11 mouse cellular contexts compared by ENCODE assay signal in the genomic region with DNA sequence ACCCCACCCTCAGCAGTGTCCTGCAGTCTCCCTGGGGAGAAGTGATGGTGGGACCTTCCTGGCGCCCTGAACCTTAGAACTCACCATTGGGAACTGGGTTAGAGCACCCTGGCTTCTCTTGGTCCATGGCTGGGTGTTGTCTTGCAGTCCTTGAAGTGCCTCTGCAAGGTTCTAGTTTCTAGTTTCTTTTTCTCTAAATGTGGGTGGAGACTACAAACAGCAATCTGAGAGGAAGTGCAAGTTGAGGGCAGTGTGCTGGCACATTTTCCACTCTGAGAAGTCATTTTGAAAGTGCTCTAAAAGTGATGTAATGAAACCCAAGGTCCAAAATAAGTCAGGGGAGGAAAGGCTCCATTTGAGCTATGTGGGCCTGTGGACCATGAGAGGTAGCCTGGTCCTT. TPM values are rescaled to one million over a fixed set of nuclear protein-coding genes. Genes with fewer than 3 reads are reported as not detected.
DNase-seq lines count a peak whose midpoint lies in the region; ATAC-seq and TF ChIP-seq lines count a peak whose summit lies in the region.
"Not testable (repeated sequence)": the region's sequence is repeated elsewhere in the genome, so short reads cannot be mapped to it uniquely, and the experiment has no call there.
"Had no signal": no experiment of that assay in that cellular context is flagged by ENCODE, and none has a peak within 500 bp of the region (broad histone marks: within the 10 kb centered on the region; RNA-seq: fewer than 3 reads in every experiment).

Gene Phf11b, minus strand, starts transcription at position 163 of the 400 bp plus-strand sequence.

- H3K36me3 ChIP-seq in lung, postnatal 0 days (ENCODE audit: insufficient read depth, low read length), result not testable (repeated sequence)

- H3K4me1 ChIP-seq in bone marrow, adult 2 months (ENCODE audit: control insufficient read depth, insufficient read depth, low read length); lung, postnatal 0 days (ENCODE audit: insufficient read depth, low read depth, low read length): not testable (repeated sequence)

- peak within 1 kb of the TSS; percentile 74 for H3K27ac ChIP-seq in bone marrow, adult 2 months (ENCODE audit: control insufficient read depth, insufficient read depth, low read depth, low read length, poor library complexity)
- not testable (repeated sequence) for H3K27ac ChIP-seq in lung, postnatal 0 days (ENCODE audit: low read length)

- not testable (repeated sequence) for H3K9me3 ChIP-seq in lung, postnatal 0 days (ENCODE audit: low read length)

- H3K4me2 ChIP-seq in lung, postnatal 0 days (replicated peaks; ENCODE audit: low read depth, low read length), result not testable (repeated sequence)

- TF ChIP-seq CTCF in bone marrow, adult 2 months (IDR thresholded peaks at IDR 0.05; ENCODE audit: control insufficient read depth, insufficient read depth, low read length); lung, postnatal 0 days (IDR thresholded peaks at IDR 0.05): not testable (repeated sequence)

- peak; percentile 98 for ATAC-seq in CD4-positive, CD25-positive, alpha-beta regulatory T cell, adult 4 months
- ATAC-seq in lung, postnatal 0 days, result not testable (repeated sequence)
- peak; percentile 92 for ATAC-seq in monocyte, adult 5-6 weeks (replicated peaks; ENCODE audit: insufficient number of reproducible peaks, low FRiP score, low TSS enrichment, poor library complexity, severe bottlenecking)

- TF ChIP-seq POLR2A in bone marrow, adult 2 months (IDR thresholded peaks at IDR 0.05; ENCODE audit: borderline replicate concordance, control insufficient read depth, low read depth, low read length), result not testable (repeated sequence)

- 59% methylated on average over 1 of the region's 1 CpGs for WGBS in bone marrow, adult 2 months
- WGBS in lung, postnatal 0 days, result 65% methylated on average over 1 of the region's 1 CpGs

- H3K4me3 ChIP-seq in bone marrow, adult 2 months (replicated peaks; ENCODE audit: control insufficient read depth, low read depth, low read length), result peak within 1 kb of the TSS; percentile 47
- H3K4me3 ChIP-seq in lung, postnatal 0 days (ENCODE audit: low read depth, low read length), result not testable (repeated sequence)

- not testable (repeated sequence) for TF ChIP-seq EP300 in lung, postnatal 0 days (IDR thresholded peaks at IDR 0.05)

- peak; percentile 26 to 55 for DNase-seq in heart, adult 9 months (ENCODE audit: low spot score in 2 of 2)
- peak; percentile 2 for DNase-seq in kidney, postnatal 14 days
- DNase-seq in lung, postnatal 0 days (ENCODE audit: low spot score), result peak; percentile 11
- peak; percentile 73 to 79 for DNase-seq in spleen, postnatal 36 days (ENCODE audit: low spot score in 2 of 2)

- H3K9ac ChIP-seq in lung, postnatal 0 days (replicated peaks; ENCODE audit: low read depth), result not testable (repeated sequence)

- not testable (repeated sequence) for H3K27me3 ChIP-seq in lung, postnatal 0 days (replicated peaks; ENCODE audit: insufficient read depth, low read length)

RNA-seq across cellular contexts. Expression of gene Phf11b, which starts in this region (rescaled TPM):
- 100 to 1,000 TPM; 215 TPM for polyA plus RNA-seq in CD4-positive, CD25-positive, alpha-beta regulatory T cell, adult 4 months (2017; shearing (Covaris generic))
- 3.3 and 10.0 TPM in 2 replicates for polyA plus RNA-seq in bone marrow, adult 2 months (2011; ENCODE audit: insufficient read depth, insufficient read length, low replicate concordance, missing spikeins)
- polyA plus RNA-seq in lung, postnatal 0 days (2015; fragmentation: Nextera tagmentation; extraction: Ambion mirVana), result 1.5 TPM in 2 replicates
- 104 to 128 TPM (median 110 TPM) in 3 replicates for total RNA-seq in monocyte, adult 5-6 weeks (2017)
- total RNA-seq: gastrocnemius, adult 18-20 months; layer of hippocampus, adult 2 months had no signal
- polyA plus RNA-seq: forebrain, embryonic 16.5 days; limb, embryonic 12.5 days had no signal

Comparison
In these comparisons a context has a peak if more than half of its experiments do, and no peak if none do; other contexts are left out.
1. RNA of gene Phf11b (polyA plus RNA-seq): 215 TPM in CD4-positive, CD25-positive, alpha-beta regulatory T cell, adult 4 months; 3.3 to 10.0 TPM in bone marrow, adult 2 months and 1.5 TPM in lung, postnatal 0 days; every median in the first group is over 10 times any median in the second.
2. DNase-seq: peak in every context shown above with its lines; median percentile 76 in spleen, postnatal 36 days; 40 in heart, adult 9 months; 11 in lung, postnatal 0 days; 2 in kidney, postnatal 14 days.